Mouse (Mus musculus) lung, adult 2 months (tissue): ENCODE data around the gene Btg3. TPM values are rescaled to one million over a fixed set of nuclear protein-coding genes. Genes with fewer than 3 reads are reported as not detected.
A peak's percentile ranks its signal among the peaks of the same experiment; 100 is the strongest.
"Not testable (repeated sequence)": the region's sequence is repeated elsewhere in the genome, so short reads cannot be mapped to it uniquely, and the experiment has no call there.

Experiments
- DNase-seq: peaks from one replicate; pipeline ENCODE4 v3.0.0; 2022
- H3K4me1 ChIP-seq: fragments of 200-500 bp; 2 replicates; pipeline ENCODE4 v1.6.1; 2011; ENCODE audit warnings: low read length; ENCODE audit not compliant: control insufficient read depth, insufficient read depth
- H3K4me3 ChIP-seq: fragments of 200-500 bp; replicated peaks from 2 replicates; pipeline ENCODE3; 2011; ENCODE audit warnings: low read depth, mild to moderate bottlenecking, control low read depth, low read length; ENCODE audit errors: extremely low read depth
- CTCF ChIP-seq: fragments of 200-500 bp; IDR thresholded peaks from 2 replicates; pipeline ENCODE4 v1.5.1; 2011; ENCODE audit warnings: mild to moderate bottlenecking, low read length, control low read depth; ENCODE audit not compliant: insufficient read depth
- POLR2A ChIP-seq: fragments of 200-500 bp; IDR thresholded peaks from 2 replicates; pipeline ENCODE4 v1.6.1; 2011; ENCODE audit warnings: low read depth, mild to moderate bottlenecking, control low read depth, low read length, borderline replicate concordance; ENCODE audit errors: extremely low read depth
- WGBS: fragments of 180-500 bp; shearing (Covaris S2); methylation state at CpG from one replicate; pipeline ENCODE4 v1.1.7; 2018; 5-methylcytosine and 5-hydroxymethylcytosine counted together
- polyA plus RNA-seq: library from polyadenylated mRNA; depleted of rRNA; stranded (reverse); fragments of >200 nt; gene quantifications from 2 replicates; pipeline ENCODE4 v1.2.3, GENCODE M21; 2012

Gene Btg3
- polyA plus RNA-seq, 1 experiment, result 10.3 TPM

GRCm38 (mm10) chr16:78389986-78390385 lies 13.0 kb upstream of the Btg3 start:
- 74% methylated on average over 3 of the region's 3 CpGs for WGBS
- Histone ChIP-seq H3K4me1 (peaks cover 5% of the 10 kb centered on the region; the same call in 1 of the 2 replicates), H3K4me3 (no peak overlapping the region)
- DNase-seq, result no peak
- no peak for TF ChIP-seq POLR2A
- no peak for TF ChIP-seq CTCF

- Histone ChIP-seq H3K4me3 (no peak overlapping the region), H3K4me1 (peaks cover 5% of the 10 kb centered on the region; the same call in 1 of the 2 replicates)
- 87% methylated on average over 4 of the region's 4 CpGs for WGBS
- no peak for DNase-seq
- no peak for TF ChIP-seq CTCF
- TF ChIP-seq POLR2A, result no peak
Measured at GRCm38 (mm10) chr16:78389122-78389521, 12.1 kb upstream of the Btg3 start.

DNA sequence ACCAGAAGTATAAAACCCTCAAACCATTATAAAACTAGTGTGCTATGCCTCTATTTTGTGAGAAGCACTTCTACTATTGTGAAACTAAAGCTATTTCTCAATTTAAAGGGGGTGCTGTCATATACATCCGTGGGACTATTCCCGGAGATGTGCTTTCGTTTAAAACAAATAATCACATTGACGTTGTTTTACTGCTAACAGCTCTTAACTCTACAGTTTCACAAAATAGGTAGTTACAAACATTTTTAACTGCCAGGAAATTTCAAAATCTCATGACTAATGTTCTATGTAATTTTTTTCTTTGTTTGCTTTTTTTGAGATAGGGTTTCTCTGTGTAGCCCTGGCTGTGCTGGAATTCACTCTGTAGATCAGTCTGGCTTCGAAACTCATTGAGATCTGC lies 1.5 kb upstream of the Btg3 start:
- H3K4me1 ChIP-seq, result peaks cover 10% of the 10 kb centered on the region
- TF ChIP-seq POLR2A (no peak), CTCF (no peak)
- H3K4me3 ChIP-seq, result no peak overlapping the region
- WGBS, result 50% methylated on average over 5 of the region's 5 CpGs
- DNase-seq, result no peak

DNA sequence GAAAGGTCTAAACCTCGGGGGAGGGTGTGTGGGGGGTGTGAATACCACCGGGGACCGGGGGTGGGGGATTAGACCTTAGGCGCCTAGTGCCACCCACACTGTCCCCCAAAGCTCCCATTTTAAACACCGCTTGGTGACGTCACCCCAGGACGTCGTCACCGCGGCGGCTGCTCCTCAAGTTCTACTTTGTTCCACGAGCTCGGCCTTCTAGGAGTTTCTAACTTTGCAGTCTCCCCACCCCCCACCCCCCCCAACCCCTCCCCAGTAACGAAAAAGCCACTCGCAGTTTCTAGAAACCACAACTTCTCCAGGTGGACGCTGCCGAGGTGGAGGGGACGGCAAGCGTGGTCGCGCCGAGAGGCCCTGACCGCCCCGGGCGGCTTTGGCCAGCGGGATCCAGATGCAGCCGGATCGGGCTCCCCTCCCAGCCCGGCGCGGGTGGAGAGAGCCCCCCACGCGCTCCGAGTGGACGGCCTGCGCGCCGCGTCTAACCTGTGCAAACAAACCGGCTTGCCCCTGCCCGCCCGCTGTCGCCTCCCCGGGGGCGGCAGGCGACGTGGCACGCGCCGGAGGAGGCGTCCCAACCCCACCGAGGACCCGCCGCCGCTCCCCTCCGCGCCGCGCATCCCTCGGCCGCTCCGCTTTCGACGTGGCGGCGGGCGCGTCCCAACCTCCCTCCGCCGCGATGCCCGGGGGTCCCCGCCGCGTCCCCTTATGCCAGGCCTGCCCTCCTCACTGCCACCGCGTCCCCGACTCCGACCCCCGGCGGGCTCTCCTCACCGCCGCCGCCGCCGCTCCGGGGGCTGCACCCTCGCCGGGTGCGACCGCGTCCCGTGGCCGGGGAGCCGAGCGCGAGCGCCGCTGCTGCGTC lies 936 bp downstream of the Btg3 start:
- under 1% methylated on average over 97 of the region's 100 CpGs for WGBS

DNA sequence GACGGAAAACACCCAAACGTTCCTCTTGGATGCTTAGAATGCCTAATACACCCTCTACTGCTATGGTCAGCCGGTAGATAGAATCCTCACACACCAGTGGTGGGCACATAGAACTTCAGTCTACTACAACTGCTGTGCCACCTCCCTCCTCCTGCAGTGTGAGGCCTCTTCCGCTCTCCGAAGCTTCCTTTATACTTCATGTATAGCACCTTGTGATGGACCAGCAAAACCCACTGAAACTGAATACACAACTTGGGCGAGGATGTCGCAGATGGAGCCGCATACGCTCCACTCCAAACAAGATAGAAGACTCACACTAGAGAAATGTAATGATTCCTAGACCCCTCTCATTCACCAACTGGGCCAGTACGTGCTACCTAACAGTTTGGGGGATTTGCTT lies 1.8 kb downstream of the Btg3 start:
- peak; percentile 32 for DNase-seq
- 10% methylated on average over 10 of the region's 10 CpGs for WGBS
- TF ChIP-seq POLR2A, result 0 out of 2 replicates have a peak, but pooled peaks have one; percentile 22
- no peak for TF ChIP-seq CTCF
- peaks cover 18% of the 10 kb centered on the region for H3K4me1 ChIP-seq
- H3K4me3 ChIP-seq, result peak overlapping the region; percentile 36

More for the DNA sequence above, 936 bp downstream of the Btg3 start:
- H3K4me3 ChIP-seq, result peak overlapping the region; percentile 90
- peak; percentile 65 for DNase-seq
- TF ChIP-seq POLR2A (peak; percentile 18; the same call in 1 of the 2 replicates), CTCF (no peak)
- peaks cover 18% of the 10 kb centered on the region for H3K4me1 ChIP-seq

DNA sequence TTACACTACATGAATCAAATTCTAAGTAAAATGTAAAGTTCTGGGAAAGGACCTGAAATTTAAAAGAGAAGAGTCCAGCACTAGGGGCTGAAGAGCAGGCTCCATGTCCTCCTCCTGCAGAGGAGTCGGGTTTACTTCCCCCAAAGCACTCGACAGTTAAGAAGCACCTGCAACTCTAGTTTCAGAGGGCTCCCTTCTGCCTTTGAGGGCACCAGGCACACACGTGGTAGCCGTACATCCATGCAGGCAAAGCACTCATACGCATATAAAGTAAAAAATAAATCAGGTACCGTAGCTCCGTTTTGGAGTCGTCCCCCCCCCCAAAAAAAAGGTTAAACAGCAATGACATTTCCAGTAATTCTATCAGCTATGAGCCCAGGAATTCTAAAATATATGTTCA lies 3.2 kb downstream of the Btg3 start:
- WGBS, result 55% methylated on average over 8 of the region's 8 CpGs
- Histone ChIP-seq H3K4me3 (no peak overlapping the region), H3K4me1 (peaks cover 18% of the 10 kb centered on the region)
- no peak for DNase-seq
- TF ChIP-seq POLR2A, result no peak
- no peak for TF ChIP-seq CTCF

- DNase-seq, result no peak
- no peak overlapping the region for H3K4me3 ChIP-seq
- no peak for TF ChIP-seq POLR2A
- no peak for TF ChIP-seq CTCF
- 60% methylated on average over 5 of the region's 5 CpGs for WGBS
- H3K4me1 ChIP-seq, result peaks cover 20% of the 10 kb centered on the region
Measured at GRCm38 (mm10) chr16:78372786-78373185, 4.2 kb downstream of the Btg3 start.

- DNase-seq, result no peak
- Histone ChIP-seq H3K4me3 (no peak overlapping the region), H3K4me1 (peaks cover 16% of the 10 kb centered on the region)
- WGBS, result 28% methylated on average over 7 of the region's 7 CpGs
- no peak for TF ChIP-seq POLR2A
- TF ChIP-seq CTCF, result no peak
Measured at GRCm38 (mm10) chr16:78371491-78372046, 5.4 kb downstream of the Btg3 start.

GRCm38 (mm10) chr16:78364554-78364953 lies 12.4 kb downstream of the Btg3 start:
- H3K4me1 ChIP-seq, H3K4me3 ChIP-seq, DNase-seq: not testable (repeated sequence)
- 90% methylated on average over 9 of the region's 9 CpGs for WGBS

GRCm38 (mm10) chr16:78361466-78361865 lies 15.5 kb downstream of the Btg3 start:
- WGBS, result 80% methylated on average over 4 of the region's 4 CpGs

More at GRCm38 (mm10) chr16:78361466-78361865, 15.5 kb downstream of the Btg3 start:
- no peaks in the 10 kb centered on the region; the same call in none of the 2 replicates for H3K4me1 ChIP-seq
- TF ChIP-seq POLR2A (no peak), CTCF (no peak)
- H3K4me3 ChIP-seq, result no peak overlapping the region
- no peak for DNase-seq
